Mouse (Mus musculus) limb, embryonic 12.5 days (tissue): Measurements from ENCODE around the gene Oip5. TPM values are rescaled to one million over a fixed set of nuclear protein-coding genes. Genes with fewer than 3 reads are reported as not detected.
"Not testable (repeated sequence)": the region's sequence is repeated elsewhere in the genome, so short reads cannot be mapped to it uniquely, and the experiment has no call there.

ENCODE experiments used
- ATAC-seq: fragments of 200-750 bp; cut with Nextera tagmentation; 2 replicates; pipeline ENCODE4 v1.8.0; 2017; ENCODE audit warnings: low read depth, moderate TSS enrichment; ENCODE audit not compliant: insufficient number of reproducible peaks, insufficient read depth, low FRiP score, low TSS enrichment
- H3K27ac ChIP-seq: fragments of 300-500 bp; sonication (generic); 2 replicates; pipeline ENCODE4 v1.5.1; 2016; ENCODE audit warnings: mild to moderate bottlenecking, moderate library complexity
- H3K27me3 ChIP-seq: fragments of 300-500 bp; sonication (generic); 2 replicates; pipeline ENCODE4 v1.6.1; 2016; ENCODE audit warnings: mild to moderate bottlenecking, moderate library complexity
- H3K36me3 ChIP-seq: fragments of 300-500 bp; sonication (generic); 2 replicates; pipeline ENCODE4 v1.6.1; 2016; ENCODE audit warnings: mild to moderate bottlenecking, moderate library complexity
- H3K4me1 ChIP-seq: fragments of 300-500 bp; sonication (generic); replicated peaks from 2 replicates; pipeline ENCODE4 v1.6.1; 2016
- H3K4me2 ChIP-seq: fragments of 300-500 bp; sonication (generic); 2 replicates; pipeline ENCODE4 v1.6.1; 2016; ENCODE audit warnings: mild to moderate bottlenecking, moderate library complexity
- H3K4me3 ChIP-seq: fragments of 300-500 bp; sonication (generic); replicated peaks from 2 replicates; pipeline ENCODE4 v1.5.1; 2016; ENCODE audit warnings: mild to moderate bottlenecking
- H3K9ac ChIP-seq: fragments of 300-500 bp; sonication (generic); replicated peaks from 2 replicates; pipeline ENCODE4 v1.6.1; 2016; ENCODE audit warnings: mild to moderate bottlenecking, moderate library complexity
- H3K9me3 ChIP-seq: fragments of 300-500 bp; sonication (generic); 2 replicates; pipeline ENCODE4 v1.6.1; 2016; ENCODE audit warnings: mild to moderate bottlenecking, moderate library complexity
- WGBS: fragments of 180-500 bp; shearing (Covaris S2); methylation state at CpG from one replicate; pipeline ENCODE4 v1.1.7; 2016; 5-methylcytosine and 5-hydroxymethylcytosine counted together
- polyA plus RNA-seq: library from polyadenylated mRNA; unstranded; fragments of >200 nt; fragmentation: Nextera tagmentation; extraction: Ambion mirVana; gene quantifications from 2 replicates; pipeline ENCODE4 v1.2.1, GENCODE M21; 2016

Oip5 gene
- 32.2 and 37.5 TPM in 2 replicates for polyA plus RNA-seq

DNA sequence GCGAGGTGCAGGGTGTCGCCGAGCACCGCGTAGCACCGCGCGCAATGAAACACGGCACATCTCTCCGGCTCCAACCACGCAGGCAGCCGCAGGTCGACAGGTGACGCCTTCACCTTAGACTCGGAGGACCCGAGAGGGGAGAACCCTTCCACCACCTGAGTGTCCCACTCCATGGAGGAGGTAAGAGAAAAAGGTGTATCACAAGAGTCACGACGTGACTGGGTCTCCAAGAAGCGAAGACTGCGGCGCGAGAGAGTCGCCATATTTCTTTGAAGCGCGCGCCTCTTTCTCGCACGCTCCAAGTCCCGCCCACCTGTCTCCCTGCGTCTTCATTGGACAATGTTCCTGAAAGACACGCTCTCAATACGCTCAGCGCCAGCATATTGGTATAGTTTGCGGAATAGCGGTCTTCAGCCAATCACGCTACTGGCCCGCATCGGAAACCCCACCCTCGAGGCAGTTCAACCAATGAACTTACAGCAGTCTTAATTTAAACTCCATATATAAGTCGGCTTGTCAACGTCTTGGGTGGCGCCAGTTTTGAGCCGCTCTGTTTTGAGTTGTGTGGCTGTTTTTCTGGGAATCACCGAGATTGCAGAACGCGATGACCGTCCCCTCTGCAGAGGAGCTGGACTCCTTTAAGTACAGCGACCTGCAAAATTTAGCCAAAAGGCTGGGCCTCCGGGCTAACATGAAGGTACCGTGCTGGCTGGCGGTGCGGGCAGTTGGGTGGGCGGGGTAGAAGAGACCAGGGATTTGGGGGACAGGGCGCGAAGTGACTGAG, at the start of gene Oip5, which contains the start of gene Nusap1:
TSS of gene Oip5 (minus strand) at position 271 of the 784 bp plus-strand sequence.
TSS of gene Nusap1 (plus strand) at position 100 of the 784 bp plus-strand sequence.
- peak; percentile 99 for ATAC-seq
- Histone ChIP-seq H3K36me3 (peaks cover 7% of the 10 kb centered on the region), H3K27me3 (no peaks in the 10 kb centered on the region), H3K9ac (peak within 1 kb of the TSS; percentile 75), H3K9me3 (no peaks in the 10 kb centered on the region), H3K4me2 (peak within 1 kb of the TSS; percentile 79), H3K27ac (peak within 1 kb of the TSS; percentile 78), H3K4me3 (peak within 1 kb of the TSS; percentile 76), H3K4me1 (peaks cover 25% of the 10 kb centered on the region)
- WGBS: under 1% methylated on average over 55 of the region's 55 CpGs

DNA sequence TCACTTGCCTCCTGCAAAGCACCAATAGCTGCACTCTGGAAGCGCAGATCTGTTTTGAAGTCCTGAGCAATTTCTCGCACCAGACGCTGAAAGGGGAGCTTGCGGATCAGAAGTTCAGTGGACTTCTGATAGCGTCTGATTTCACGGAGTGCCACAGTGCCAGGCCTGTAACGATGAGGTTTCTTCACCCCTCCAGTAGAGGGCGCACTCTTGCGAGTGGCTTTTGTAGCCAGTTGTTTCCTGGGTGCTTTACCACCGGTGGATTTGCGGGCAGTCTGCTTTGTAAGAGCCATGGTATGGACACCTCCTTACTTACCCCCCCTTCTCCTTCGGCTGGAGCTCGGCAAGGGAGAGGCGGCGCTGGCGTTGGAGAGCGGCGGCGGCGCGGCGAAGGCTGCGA, 47.5 kb upstream of the Oip5 start:
- not testable (repeated sequence) for H3K4me1 ChIP-seq, H3K27me3 ChIP-seq, H3K27ac ChIP-seq, ATAC-seq, H3K9ac ChIP-seq, H3K36me3 ChIP-seq, H3K4me2 ChIP-seq, H3K9me3 ChIP-seq, H3K4me3 ChIP-seq
- 72% methylated on average over 22 of the region's 23 CpGs for whole genome bisulfite sequencing

DNA sequence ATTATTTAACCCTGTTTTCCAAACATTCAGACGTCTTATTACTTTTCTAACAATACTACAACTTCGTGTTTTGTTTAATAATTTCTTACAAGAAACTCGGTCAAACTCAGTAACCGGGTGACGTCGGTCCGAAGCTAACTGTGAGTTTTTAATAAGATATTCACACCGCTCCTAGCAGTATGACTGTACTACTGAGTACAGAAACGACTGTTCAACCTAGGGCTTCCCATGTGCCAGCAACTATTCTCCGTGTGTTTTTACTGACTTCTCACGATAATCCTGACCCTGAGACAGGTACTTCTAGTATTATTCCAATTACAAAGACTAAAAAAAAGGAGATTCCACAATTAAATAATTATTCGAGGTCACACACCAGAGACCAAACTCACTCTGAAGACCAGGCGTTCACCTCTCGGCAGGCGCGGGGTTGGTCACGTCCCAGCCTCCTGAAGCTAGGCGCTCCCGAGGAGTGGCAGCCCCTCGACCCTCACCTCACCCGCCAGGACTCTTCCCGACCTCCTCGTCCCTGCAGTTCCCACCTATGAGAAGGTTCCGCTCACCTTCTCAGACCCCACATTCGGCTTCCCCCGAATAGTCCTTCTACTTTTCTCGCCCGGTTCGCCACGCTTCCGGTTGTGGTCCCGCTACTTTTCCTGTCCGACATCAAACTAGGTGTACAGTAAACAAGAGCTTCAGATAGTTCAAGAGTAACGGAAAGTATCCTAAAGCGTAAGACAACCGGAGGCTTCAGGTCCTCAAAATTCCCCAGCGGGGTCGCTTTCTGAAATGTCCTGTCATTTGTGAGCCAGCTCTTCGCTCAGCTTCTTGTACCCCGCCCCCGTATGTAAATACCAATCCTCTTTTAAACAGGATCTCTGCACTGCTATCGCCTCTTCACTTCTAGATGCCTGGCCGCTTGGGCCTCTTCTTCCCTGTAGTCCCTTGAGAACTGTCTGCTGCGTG, 44.2 kb upstream of the Oip5 start, which contains the start of gene Ndufaf1:
TSS of gene Ndufaf1 (minus strand) at position 608 of the 963 bp plus-strand sequence.
- WGBS: 2% methylated on average over 44 of the region's 44 CpGs
- peaks cover 27% of the 10 kb centered on the region for H3K36me3 ChIP-seq
- H3K4me3 ChIP-seq: peak within 1 kb of the TSS; percentile 80
- peak within 1 kb of the TSS; percentile 76 for H3K9ac ChIP-seq
- H3K27ac ChIP-seq: 0 out of 2 replicates have a peak within 1 kb of the TSS, but pooled peaks have one; percentile 8
- peaks cover 8% of the 10 kb centered on the region for H3K4me1 ChIP-seq
- peak; percentile 75 for ATAC-seq
- no peaks in the 10 kb centered on the region for H3K9me3 ChIP-seq
- H3K4me2 ChIP-seq: peak within 1 kb of the TSS; percentile 79
- no peaks in the 10 kb centered on the region for H3K27me3 ChIP-seq

DNA sequence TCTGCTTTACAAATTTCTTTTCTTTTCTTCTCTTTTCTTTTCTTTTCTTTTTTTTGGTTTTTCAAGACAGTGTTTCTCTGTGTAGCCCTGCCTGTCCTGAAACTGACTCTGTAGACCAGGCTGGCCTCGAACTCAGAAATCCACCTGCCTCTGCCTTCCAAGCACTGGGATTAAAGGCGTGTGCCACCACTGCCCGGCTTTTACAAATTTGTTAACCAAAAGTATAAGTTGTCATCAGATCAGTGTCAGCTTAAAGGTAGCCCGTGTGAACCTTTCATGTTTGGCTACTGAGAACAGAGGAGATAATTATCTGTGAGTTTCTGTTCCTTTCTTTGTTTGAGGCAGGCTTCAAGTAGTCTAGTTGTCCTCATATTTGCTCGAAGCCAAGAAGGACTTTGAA, 26.0 kb upstream of the Oip5 start:
- no peak for ATAC-seq
- H3K36me3 ChIP-seq: peaks cover 93% of the 10 kb centered on the region

DNA sequence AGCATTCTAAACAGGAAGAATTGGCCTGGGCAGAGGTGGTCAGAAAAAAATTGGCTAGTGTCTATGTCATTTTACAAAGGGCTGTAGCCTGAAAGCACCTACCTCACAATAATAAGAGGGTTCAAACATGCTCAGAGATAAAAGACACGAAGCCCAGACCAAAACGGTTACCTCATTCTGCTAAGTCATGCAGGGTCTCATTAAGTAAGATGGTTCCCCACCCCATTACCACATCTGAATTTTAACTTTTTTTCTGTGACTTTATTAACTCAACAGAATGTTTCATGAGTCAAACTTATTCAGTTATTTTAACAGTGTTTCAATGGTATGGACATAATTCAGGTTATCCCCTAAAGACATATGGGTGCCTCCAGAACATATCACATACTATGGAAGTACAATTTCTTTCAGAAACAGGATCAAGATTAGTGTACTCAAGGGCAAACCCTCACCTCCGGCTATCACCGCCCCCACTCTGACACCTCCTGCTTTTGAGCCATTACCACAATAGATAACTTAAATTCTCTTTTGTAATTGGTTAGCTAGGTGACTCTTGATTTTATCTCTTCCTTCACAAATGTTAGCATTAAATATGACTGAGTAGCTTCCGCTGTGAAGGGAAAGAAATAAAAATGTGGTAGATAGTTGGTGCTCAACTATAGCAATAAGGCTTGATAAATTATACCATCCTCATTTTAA, 23.1 kb upstream of the Oip5 start:
- 96% methylated on average over 5 of the region's 5 CpGs for WGBS

More for the DNA sequence above, 26.0 kb upstream of the Oip5 start:
- H3K9me3 ChIP-seq: no peaks in the 10 kb centered on the region
- WGBS: 92% methylated on average over 5 of the region's 5 CpGs
- H3K9ac ChIP-seq: no peak overlapping the region
- H3K27me3 ChIP-seq: no peaks in the 10 kb centered on the region
- H3K4me3 ChIP-seq: no peak overlapping the region
- no peak overlapping the region for H3K27ac ChIP-seq
- no peak overlapping the region for H3K4me2 ChIP-seq
- no peaks in the 10 kb centered on the region for H3K4me1 ChIP-seq

DNA sequence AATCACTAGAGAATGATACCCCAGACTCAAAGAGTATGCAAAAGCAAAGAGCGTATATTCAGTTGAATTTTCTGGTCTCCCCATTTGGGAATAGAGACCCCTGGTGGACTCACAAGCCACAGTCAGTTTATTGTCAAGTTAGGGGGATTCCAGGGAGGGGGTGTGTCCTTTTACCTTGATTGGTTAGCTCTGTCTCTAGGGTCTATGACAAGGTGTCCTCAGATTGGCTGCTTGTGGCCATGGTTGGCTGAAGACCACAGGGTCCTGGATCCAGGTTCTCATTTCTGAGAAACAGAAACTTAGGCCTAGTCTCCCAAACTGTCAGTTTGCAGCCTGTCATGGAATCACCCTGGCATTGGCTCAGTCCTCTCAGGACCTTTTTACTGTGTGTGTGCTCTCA, 18.5 kb upstream of the Oip5 start:
- no peaks in the 10 kb centered on the region for H3K9me3 ChIP-seq
- 79% methylated on average over 1 of the region's 1 CpGs for WGBS
- no peak overlapping the region for H3K27ac ChIP-seq
- H3K9ac ChIP-seq: no peak overlapping the region
- ATAC-seq: no peak
- H3K27me3 ChIP-seq: no peaks in the 10 kb centered on the region
- no peak overlapping the region for H3K4me3 ChIP-seq
- peaks cover 90% of the 10 kb centered on the region for H3K36me3 ChIP-seq
- H3K4me1 ChIP-seq: no peaks in the 10 kb centered on the region
- no peak overlapping the region for H3K4me2 ChIP-seq

More for the DNA sequence above, 23.1 kb upstream of the Oip5 start:
- Histone ChIP-seq H3K27ac (no peak overlapping the region), H3K36me3 (peaks cover 93% of the 10 kb centered on the region), H3K9ac (no peak overlapping the region), H3K4me2 (no peak overlapping the region), H3K4me3 (no peak overlapping the region), H3K4me1 (no peaks in the 10 kb centered on the region), H3K9me3 (no peaks in the 10 kb centered on the region), H3K27me3 (no peaks in the 10 kb centered on the region)
- ATAC-seq: no peak

DNA sequence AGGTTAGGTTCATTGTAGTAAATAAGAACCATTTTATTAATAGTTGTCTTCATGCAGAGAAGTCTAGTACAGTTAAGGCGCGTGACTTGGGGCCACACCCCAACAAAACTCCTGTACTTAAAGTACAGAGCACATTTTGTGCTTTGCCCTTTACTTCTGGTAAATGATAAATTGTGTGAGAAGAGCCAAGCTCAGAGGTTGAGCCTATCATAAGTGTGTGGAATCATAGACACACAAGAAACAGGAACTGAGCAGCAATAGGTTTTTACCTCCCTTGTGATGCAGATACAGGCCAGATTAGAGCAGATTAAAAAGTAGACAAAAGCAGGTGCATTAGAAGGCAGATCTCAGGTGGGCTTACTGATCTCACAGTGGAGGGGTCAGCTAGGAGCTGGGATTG, 3.0 kb upstream of the Oip5 start:
- no peak overlapping the region for H3K27ac ChIP-seq
- ATAC-seq: no peak
- WGBS: 94% methylated on average over 2 of the region's 2 CpGs
- peaks cover 32% of the 10 kb centered on the region for H3K36me3 ChIP-seq
- no peaks in the 10 kb centered on the region for H3K27me3 ChIP-seq
- H3K4me3 ChIP-seq: no peak overlapping the region
- H3K9me3 ChIP-seq: no peaks in the 10 kb centered on the region
- H3K4me2 ChIP-seq: peak overlapping the region; percentile 17; the same call in 1 of the 2 replicates
- no peak overlapping the region for H3K9ac ChIP-seq
- H3K4me1 ChIP-seq: peaks cover 25% of the 10 kb centered on the region

DNA sequence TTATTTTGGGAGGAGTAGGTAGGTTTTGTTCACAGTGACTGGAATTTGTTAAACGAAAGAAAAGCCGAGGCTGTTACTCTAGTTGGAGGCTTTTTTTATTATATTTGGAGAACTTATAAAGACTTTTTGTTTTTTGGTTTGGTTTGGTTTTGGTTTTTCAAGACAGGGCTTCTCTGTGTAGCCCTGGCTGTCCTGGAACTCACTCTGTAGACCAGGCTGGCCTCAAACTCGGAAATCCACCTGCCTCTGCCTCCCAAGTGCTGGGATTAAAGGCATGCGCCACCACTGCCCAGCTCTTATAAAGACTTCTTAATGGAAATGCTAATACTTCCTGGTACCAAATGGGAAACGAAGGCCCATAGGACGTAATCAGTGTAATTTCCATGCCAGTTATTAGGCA, 733 bp upstream of the Oip5 start:
- peaks cover 25% of the 10 kb centered on the region for H3K4me1 ChIP-seq
- WGBS: 20% methylated on average over 6 of the region's 6 CpGs
- peak overlapping the region; percentile 72 for H3K4me2 ChIP-seq
- peak overlapping the region; percentile 60 for H3K9ac ChIP-seq
- H3K4me3 ChIP-seq: peak overlapping the region; percentile 76
- H3K9me3 ChIP-seq, ATAC-seq, H3K27me3 ChIP-seq: not testable (repeated sequence)
- peak overlapping the region; percentile 78 for H3K27ac ChIP-seq
- peaks cover 13% of the 10 kb centered on the region for H3K36me3 ChIP-seq

DNA sequence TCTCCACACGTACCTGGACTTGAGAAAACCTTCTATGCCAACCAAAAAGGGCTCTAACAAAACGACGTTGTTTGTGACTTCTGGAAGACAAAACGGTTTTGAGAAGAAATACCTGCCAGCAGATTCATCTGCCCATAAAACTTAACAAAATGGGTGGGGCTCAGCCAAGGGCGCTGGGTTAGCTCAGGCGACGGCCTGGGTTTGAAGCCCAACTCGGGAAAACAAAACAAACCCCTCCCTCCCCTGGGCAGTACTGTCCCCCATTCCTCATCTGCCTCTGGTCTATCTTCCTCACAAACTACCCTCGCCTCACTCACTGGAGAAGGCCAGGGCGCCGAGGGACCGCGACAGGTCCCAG, 449 bp downstream of the Oip5 start:
- no peak; the same call in 1 of the 2 replicates for ATAC-seq
- under 1% methylated on average over 13 of the region's 13 CpGs for WGBS
- Histone ChIP-seq H3K27me3 (no peaks in the 10 kb centered on the region), H3K4me1 (peaks cover 25% of the 10 kb centered on the region), H3K4me2 (peak overlapping the region; percentile 79), H3K36me3 (0 out of 2 replicates have a peak, but pooled peaks cover 3% of the 10 kb centered on the region), H3K4me3 (peak overlapping the region; percentile 76), H3K9me3 (no peaks in the 10 kb centered on the region), H3K9ac (peak overlapping the region; percentile 75), H3K27ac (peak overlapping the region; percentile 64)

DNA sequence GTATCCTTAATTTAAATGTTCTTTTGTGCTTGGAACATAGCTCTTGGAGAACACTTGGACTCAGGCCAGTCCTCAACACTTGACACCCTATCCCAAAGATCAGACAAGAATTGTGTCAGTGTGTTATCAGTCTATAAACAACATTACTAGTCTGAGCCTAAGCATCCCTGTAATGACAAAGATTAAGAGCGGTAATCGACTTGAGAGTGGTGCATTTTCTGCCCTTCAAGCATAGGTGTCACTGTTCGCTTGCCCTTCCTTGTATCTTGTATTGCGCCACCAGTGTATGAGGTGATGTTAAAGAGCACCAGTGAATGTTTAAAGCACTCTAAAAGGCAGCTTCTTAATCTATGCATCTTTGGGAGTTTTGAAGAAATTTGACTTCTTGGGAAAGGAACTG, 11.2 kb downstream of the Oip5 start:
- H3K9me3 ChIP-seq: no peaks in the 10 kb centered on the region
- ATAC-seq: no peak
- no peaks in the 10 kb centered on the region for H3K4me1 ChIP-seq
- no peak overlapping the region for H3K27ac ChIP-seq
- no peak overlapping the region for H3K4me3 ChIP-seq
- H3K36me3 ChIP-seq: peaks cover 88% of the 10 kb centered on the region
- 95% methylated on average over 4 of the region's 4 CpGs for WGBS
- no peak overlapping the region for H3K4me2 ChIP-seq
- no peak overlapping the region for H3K9ac ChIP-seq
- no peaks in the 10 kb centered on the region for H3K27me3 ChIP-seq
